Mouse (Mus musculus) cerebellum, adult 8-10 months (tissue): ENCODE measurements around the gene Snx1.

Experiments used
- DNase-seq: peaks from one replicate; pipeline ENCODE4 v3.0.0; 2022

Gene Snx1

GRCm38 (mm10) chr9:66084171-66084570, 42.2 kb downstream of the Snx1 start:
- no peak for DNase-seq

- no peak for DNase-seq
Measured at GRCm38 (mm10) chr9:66081999-66082398, 44.4 kb downstream of the Snx1 start.

GRCm38 (mm10) chr9:66080804-66081459, 45.5 kb downstream of the Snx1 start:
- no peak for DNase-seq

GRCm38 (mm10) chr9:66078493-66078892, 47.9 kb downstream of the Snx1 start:
- no peak for DNase-seq

- DNase-seq, result no peak
Measured at GRCm38 (mm10) chr9:66078072-66078471, 48.3 kb downstream of the Snx1 start.

GRCm38 (mm10) chr9:66072754-66073153, 53.6 kb downstream of the Snx1 start:
- no peak for DNase-seq

GRCm38 (mm10) chr9:66070151-66070550, 56.2 kb downstream of the Snx1 start:
- DNase-seq, result no peak

- peak; percentile 85 for DNase-seq
Measured at GRCm38 (mm10) chr9:66069583-66069982, 56.8 kb downstream of the Snx1 start, which contains the start of gene Snx22. TSS of gene Snx22 (minus strand) at chr9:66069719.

- DNase-seq, result peak; percentile 40
Measured at GRCm38 (mm10) chr9:66068971-66069391, 57.4 kb downstream of the Snx1 start.

GRCm38 (mm10) chr9:66068056-66068455, 58.3 kb downstream of the Snx1 start:
- DNase-seq, result no peak

GRCm38 (mm10) chr9:66067542-66067941, 58.8 kb downstream of the Snx1 start:
- no peak for DNase-seq

GRCm38 (mm10) chr9:66066791-66067190, 59.6 kb downstream of the Snx1 start:
- DNase-seq, result no peak

GRCm38 (mm10) chr9:66064316-66064715, 62.1 kb downstream of the Snx1 start:
- DNase-seq, result no peak

- DNase-seq, result no peak
Measured at GRCm38 (mm10) chr9:66063446-66063845, 62.9 kb downstream of the Snx1 start.

GRCm38 (mm10) chr9:66061656-66062055, 64.7 kb downstream of the Snx1 start:
- DNase-seq, result no peak

GRCm38 (mm10) chr9:66060986-66061385, 65.4 kb downstream of the Snx1 start:
- DNase-seq, result no peak

GRCm38 (mm10) chr9:66060308-66060647, 66.1 kb downstream of the Snx1 start:
- no peak for DNase-seq

- DNase-seq, result peak; percentile 97
Measured at GRCm38 (mm10) chr9:66059583-66060307, 66.6 kb downstream of the Snx1 start, which contains the start of gene Ppib. TSS of gene Ppib (plus strand) at chr9:66060222.

GRCm38 (mm10) chr9:66053620-66054019, 72.8 kb downstream of the Snx1 start:
- no peak for DNase-seq

- no peak for DNase-seq
Measured at GRCm38 (mm10) chr9:66052731-66053130, 73.7 kb downstream of the Snx1 start.

GRCm38 (mm10) chr9:66051493-66051892, 74.9 kb downstream of the Snx1 start:
- DNase-seq, result no peak

- DNase-seq, result no peak
Measured at GRCm38 (mm10) chr9:66049931-66050601, 76.3 kb downstream of the Snx1 start.

- DNase-seq, result no peak
Measured at GRCm38 (mm10) chr9:66043241-66043640, 83.1 kb downstream of the Snx1 start.

GRCm38 (mm10) chr9:66042331-66042730, 84.1 kb downstream of the Snx1 start:
- DNase-seq, result no peak
